Mouse (Mus musculus) c-Kit-positive CD71-positive TER-119-positive erythroid progenitor cells, embryonic 14.5 days (primary cell): ENCODE measurements around the gene Cypt4.
"Not testable (repeated sequence)": the region's sequence is repeated elsewhere in the genome, so short reads cannot be mapped to it uniquely, and the experiment has no call there.

Experiments used
- DNase-seq: peaks from one replicate; pipeline ENCODE4 v3.0.0-alpha.2; 2013; ENCODE audit warnings: low spot score

Gene Cypt4

DNA sequence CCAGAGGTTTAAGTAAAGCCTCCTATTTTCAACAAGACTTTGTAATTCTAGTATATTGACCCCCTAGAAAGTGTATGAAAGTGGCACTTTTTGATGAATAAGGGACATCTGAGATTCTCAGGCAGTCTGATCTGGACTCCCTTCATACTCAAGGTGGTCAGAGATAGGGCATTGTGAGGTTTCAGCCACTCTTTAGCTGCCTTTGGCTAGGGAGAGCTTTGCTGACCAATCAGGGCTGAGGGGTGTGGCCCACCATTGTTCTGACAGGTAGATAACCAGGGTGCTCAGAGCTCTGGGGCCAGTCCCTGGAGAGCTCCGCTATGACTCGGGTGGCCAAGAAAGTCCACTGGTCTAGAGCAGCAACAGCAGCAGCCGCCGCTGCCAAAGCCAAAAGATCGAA, at the start of gene Cypt4:
TSS of gene Cypt4 (plus strand) at position 301 of the 400 bp plus-strand sequence.
- DNase-seq: no peak

DNA sequence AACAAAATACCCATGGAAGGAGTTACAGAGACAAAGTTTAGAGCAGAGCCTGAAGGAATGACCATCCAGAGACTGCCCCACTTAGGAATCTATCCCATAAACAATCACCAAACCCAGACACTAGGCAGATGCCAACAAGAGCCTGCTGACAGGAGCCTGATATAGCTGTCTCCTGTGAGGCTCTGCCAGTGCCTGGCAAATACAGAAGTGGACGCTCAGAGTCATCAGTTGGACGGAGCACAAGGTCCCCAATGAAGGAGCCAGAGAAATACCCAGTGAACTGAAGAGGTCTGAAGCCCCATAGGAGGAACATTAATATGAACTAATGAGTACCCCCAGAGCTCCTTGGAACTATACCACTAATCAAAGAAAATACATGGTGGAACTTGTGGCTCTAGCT, 12.3 kb downstream of the Cypt4 start:
- DNase-seq: not testable (repeated sequence)
